Mouse (Mus musculus) limb, embryonic 15.5 days (tissue): ENCODE measurements around the gene Adgrg1. TPM values are rescaled to one million over a fixed set of nuclear protein-coding genes. Genes with fewer than 3 reads are reported as not detected.

ENCODE experiments used
- ATAC-seq: fragments of 200-750 bp; cut with Nextera tagmentation; 2 replicates; pipeline ENCODE4 v1.8.0; 2017; ENCODE audit warnings: low read depth, moderate TSS enrichment; ENCODE audit not compliant: insufficient number of reproducible peaks, low FRiP score, low TSS enrichment
- H3K27ac ChIP-seq: fragments of 300-500 bp; sonication (generic); 2 replicates; pipeline ENCODE4 v1.5.1; 2015; ENCODE audit warnings: moderate library complexity, mild to moderate bottlenecking, inconsistent platforms
- H3K27me3 ChIP-seq: fragments of 300-500 bp; sonication (generic); 2 replicates; pipeline ENCODE4 v1.6.1; 2015; ENCODE audit warnings: inconsistent platforms
- H3K36me3 ChIP-seq: fragments of 300-500 bp; sonication (generic); 2 replicates; pipeline ENCODE4 v1.6.1; 2015; ENCODE audit warnings: inconsistent platforms
- H3K4me1 ChIP-seq: fragments of 300-500 bp; sonication (generic); 2 replicates; pipeline ENCODE4 v1.6.1; 2015; ENCODE audit warnings: inconsistent platforms
- H3K4me2 ChIP-seq: fragments of 300-500 bp; sonication (generic); 2 replicates; pipeline ENCODE4 v1.6.1; 2015; ENCODE audit warnings: mild to moderate bottlenecking, inconsistent platforms
- H3K4me3 ChIP-seq: fragments of 300-500 bp; sonication (generic); 2 replicates; pipeline ENCODE4 v1.5.1; 2015; ENCODE audit warnings: mild to moderate bottlenecking, inconsistent platforms
- H3K9ac ChIP-seq: fragments of 300-500 bp; sonication (generic); 2 replicates; pipeline ENCODE4 v1.6.1; 2015; ENCODE audit warnings: inconsistent platforms
- H3K9me3 ChIP-seq: fragments of 300-500 bp; sonication (generic); 2 replicates; pipeline ENCODE4 v1.6.1; 2016; ENCODE audit warnings: inconsistent platforms
- WGBS: fragments of 180-500 bp; shearing (Covaris S2); methylation state at CpG from one replicate; pipeline ENCODE4 v1.1.7; 2015; 5-methylcytosine and 5-hydroxymethylcytosine counted together
- polyA plus RNA-seq: library from polyadenylated mRNA; unstranded; fragments of >200 nt; fragmentation: Nextera tagmentation; extraction: Ambion mirVana; gene quantifications from 2 replicates; pipeline ENCODE4 v1.2.1, GENCODE M21; 2015

Adgrg1 gene
- polyA plus RNA-seq, 1 experiment from 2014 or later, result 25.0 TPM

DNA sequence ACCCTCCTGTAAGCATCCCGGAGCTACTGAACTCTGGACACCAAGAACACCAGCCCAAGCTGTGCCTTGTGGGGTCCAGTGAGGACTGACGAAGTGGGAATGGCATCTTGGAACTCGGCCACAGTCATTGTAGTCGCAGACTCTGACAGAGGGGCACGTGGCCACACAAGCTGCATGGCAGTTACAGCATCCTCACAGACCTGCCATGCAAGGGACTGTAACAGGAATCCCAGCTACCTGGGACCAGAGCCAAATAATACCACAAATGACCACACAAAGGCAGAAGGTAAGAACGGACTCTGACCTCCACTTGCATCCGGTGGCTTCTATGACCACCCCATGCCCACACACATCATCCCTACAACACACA is 20.2 kb upstream of the Adgrg1 start:
- H3K36me3 ChIP-seq, result no peaks in the 10 kb centered on the region
- no peak for ATAC-seq
- no peak overlapping the region for H3K4me2 ChIP-seq
- H3K27ac ChIP-seq, result no peak overlapping the region
- 58% methylated on average over 7 of the region's 7 CpGs for WGBS
- H3K27me3 ChIP-seq, result no peaks in the 10 kb centered on the region
- H3K9ac ChIP-seq, result no peak overlapping the region
- H3K4me1 ChIP-seq, result peaks cover 4% of the 10 kb centered on the region; the same call in 1 of the 2 replicates
- no peak overlapping the region for H3K4me3 ChIP-seq
- H3K9me3 ChIP-seq, result no peaks in the 10 kb centered on the region

GRCm38 (mm10) chr8:94954921-94955758 is 19.4 kb upstream of the Adgrg1 start:
- Histone ChIP-seq H3K4me1 (peaks cover 4% of the 10 kb centered on the region; the same call in 1 of the 2 replicates), H3K9me3 (no peaks in the 10 kb centered on the region), H3K27me3 (no peaks in the 10 kb centered on the region), H3K4me2 (no peak overlapping the region), H3K9ac (no peak overlapping the region), H3K36me3 (no peaks in the 10 kb centered on the region), H3K4me3 (no peak overlapping the region), H3K27ac (no peak overlapping the region)
- WGBS, result 27% methylated on average over 9 of the region's 9 CpGs
- ATAC-seq, result no peak

- Histone ChIP-seq H3K4me2 (no peak overlapping the region), H3K36me3 (no peaks in the 10 kb centered on the region), H3K4me3 (no peak overlapping the region), H3K27ac (no peak overlapping the region), H3K9ac (no peak overlapping the region), H3K4me1 (peaks cover 4% of the 10 kb centered on the region; the same call in 1 of the 2 replicates), H3K9me3 (no peaks in the 10 kb centered on the region), H3K27me3 (no peaks in the 10 kb centered on the region)
- ATAC-seq, result no peak
- WGBS, result 76% methylated on average over 1 of the region's 1 CpGs
Observed at GRCm38 (mm10) chr8:94956078-94956574, 18.4 kb upstream of the Adgrg1 start.

DNA sequence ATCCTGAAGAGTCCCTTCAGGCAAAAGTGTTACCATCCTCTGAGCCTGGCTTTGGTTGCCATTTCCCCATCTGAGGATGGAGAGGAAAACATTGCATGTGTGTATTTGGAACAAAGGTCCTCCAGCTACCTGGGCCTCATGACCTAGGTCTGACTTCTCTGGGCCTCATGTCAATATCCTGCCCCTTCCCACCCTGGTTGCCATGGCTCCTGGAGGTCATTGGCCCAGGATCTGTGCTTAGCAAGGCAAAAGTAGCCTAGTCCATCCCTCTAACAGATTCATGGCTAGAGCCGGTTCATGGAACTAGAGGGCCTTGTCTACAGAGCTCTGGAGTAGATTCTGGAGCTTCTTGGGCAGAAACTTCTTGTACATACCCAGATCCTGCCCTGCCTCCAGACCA is 12.3 kb upstream of the Adgrg1 start:
- no peak for ATAC-seq
- 67% methylated on average over 1 of the region's 1 CpGs for WGBS

DNA sequence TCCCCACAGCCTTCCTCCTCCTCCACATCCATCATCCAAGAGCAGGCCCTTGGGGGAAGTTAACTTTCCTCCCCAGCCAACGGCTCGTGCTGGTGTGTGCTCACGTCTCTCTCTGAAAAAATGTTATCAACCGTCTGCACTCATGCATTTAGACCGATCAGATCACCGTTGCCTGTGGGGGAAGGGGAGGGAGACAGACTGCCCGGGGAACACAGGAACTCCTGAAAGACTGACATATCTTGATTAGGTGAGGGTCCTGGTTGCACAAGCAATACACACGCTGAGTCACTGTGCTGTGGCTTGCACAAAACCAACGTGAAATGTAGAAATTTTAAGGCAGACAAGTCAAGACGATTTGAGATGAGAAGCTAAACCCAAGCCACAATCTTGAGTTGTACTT is 9.7 kb upstream of the Adgrg1 start:
- no peaks in the 10 kb centered on the region for H3K36me3 ChIP-seq
- no peak overlapping the region for H3K4me2 ChIP-seq
- ATAC-seq, result no peak
- H3K27ac ChIP-seq, result no peak overlapping the region
- no peak overlapping the region for H3K4me3 ChIP-seq
- no peaks in the 10 kb centered on the region for H3K9me3 ChIP-seq
- no peak overlapping the region for H3K9ac ChIP-seq
- H3K4me1 ChIP-seq, result 0 out of 2 replicates have a peak, but pooled peaks cover 3% of the 10 kb centered on the region
- WGBS, result 52% methylated on average over 10 of the region's 10 CpGs
- H3K27me3 ChIP-seq, result no peaks in the 10 kb centered on the region

More for the DNA sequence above, 12.3 kb upstream of the Adgrg1 start:
- no peaks in the 10 kb centered on the region for H3K9me3 ChIP-seq
- H3K9ac ChIP-seq, result no peak overlapping the region
- no peaks in the 10 kb centered on the region for H3K36me3 ChIP-seq
- H3K4me2 ChIP-seq, result no peak overlapping the region
- H3K27ac ChIP-seq, result no peak overlapping the region
- H3K4me3 ChIP-seq, result no peak overlapping the region
- H3K27me3 ChIP-seq, result no peaks in the 10 kb centered on the region
- 0 out of 2 replicates have a peak, but pooled peaks cover 3% of the 10 kb centered on the region for H3K4me1 ChIP-seq

GRCm38 (mm10) chr8:94966578-94966977 is 8.0 kb upstream of the Adgrg1 start:
- H3K27me3 ChIP-seq, result no peaks in the 10 kb centered on the region
- no peaks in the 10 kb centered on the region for H3K36me3 ChIP-seq
- no peak for ATAC-seq
- no peak overlapping the region for H3K4me3 ChIP-seq
- H3K9me3 ChIP-seq, result no peaks in the 10 kb centered on the region
- WGBS, result 14% methylated on average over 7 of the region's 7 CpGs
- no peak overlapping the region for H3K27ac ChIP-seq
- H3K4me1 ChIP-seq, result 0 out of 2 replicates have a peak, but pooled peaks cover 3% of the 10 kb centered on the region
- no peak overlapping the region for H3K4me2 ChIP-seq
- no peak overlapping the region for H3K9ac ChIP-seq

DNA sequence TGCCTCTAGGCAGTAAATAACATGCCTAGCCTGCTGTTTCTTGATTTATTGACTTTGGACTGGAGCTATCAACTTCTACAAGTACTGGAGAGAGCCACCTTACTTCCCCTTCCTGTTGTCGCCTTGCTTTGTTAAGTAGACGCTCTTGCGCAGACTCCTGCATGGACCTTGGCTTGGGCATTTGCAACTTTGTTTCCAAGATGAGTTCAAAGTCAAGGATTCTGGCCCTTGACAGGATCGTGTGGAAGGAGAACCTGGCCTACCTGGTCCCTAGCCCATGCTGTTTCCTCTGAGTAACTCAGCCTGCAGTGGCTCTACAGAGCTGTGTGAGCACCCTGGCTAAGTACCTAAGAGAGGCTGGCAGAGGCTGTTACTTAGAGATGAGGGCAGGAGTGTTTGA is 7.5 kb upstream of the Adgrg1 start:
- Histone ChIP-seq H3K4me3 (no peak overlapping the region), H3K36me3 (no peaks in the 10 kb centered on the region), H3K9ac (no peak overlapping the region), H3K27ac (no peak overlapping the region), H3K4me2 (no peak overlapping the region), H3K9me3 (no peaks in the 10 kb centered on the region), H3K4me1 (no peaks in the 10 kb centered on the region), H3K27me3 (no peaks in the 10 kb centered on the region)
- 71% methylated on average over 4 of the region's 4 CpGs for WGBS
- ATAC-seq, result no peak

- Histone ChIP-seq H3K4me2 (no peak overlapping the region), H3K9ac (no peak overlapping the region), H3K27me3 (no peaks in the 10 kb centered on the region), H3K4me1 (no peaks in the 10 kb centered on the region), H3K36me3 (no peaks in the 10 kb centered on the region), H3K27ac (no peak overlapping the region), H3K4me3 (no peak overlapping the region), H3K9me3 (no peaks in the 10 kb centered on the region)
- ATAC-seq, result no peak
- WGBS, result 66% methylated on average over 3 of the region's 3 CpGs
Observed at GRCm38 (mm10) chr8:94967554-94967953, 7.0 kb upstream of the Adgrg1 start.

DNA sequence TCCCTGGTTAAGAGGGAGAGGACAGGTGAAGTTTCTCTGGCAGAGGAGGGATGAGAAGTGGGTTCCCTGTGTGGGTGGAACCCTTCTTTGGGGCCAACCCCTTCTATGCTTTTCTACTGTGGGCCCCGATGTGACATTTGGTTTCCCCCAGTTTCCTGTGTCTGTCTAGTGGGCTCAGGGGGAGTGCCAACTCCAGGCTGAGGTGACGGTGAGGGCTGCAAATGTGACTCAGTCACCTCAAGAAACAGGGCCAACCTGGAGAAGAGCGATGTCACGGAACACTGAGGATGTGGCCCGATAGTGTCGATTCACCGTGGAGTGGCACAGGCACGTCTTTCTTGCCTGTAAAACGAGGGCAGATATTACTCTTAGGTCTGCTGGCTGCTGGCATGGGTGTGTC is 1.3 kb upstream of the Adgrg1 start:
- Histone ChIP-seq H3K36me3 (no peaks in the 10 kb centered on the region), H3K27me3 (0 out of 2 replicates have a peak, but pooled peaks cover 3% of the 10 kb centered on the region), H3K9ac (no peak overlapping the region), H3K4me2 (no peak overlapping the region), H3K27ac (no peak overlapping the region), H3K4me3 (no peak overlapping the region), H3K4me1 (peaks cover 21% of the 10 kb centered on the region), H3K9me3 (no peaks in the 10 kb centered on the region)
- WGBS, result 80% methylated on average over 9 of the region's 9 CpGs
- ATAC-seq, result no peak

GRCm38 (mm10) chr8:94973786-94974185 is 765 bp upstream of the Adgrg1 start:
- WGBS, result 83% methylated on average over 9 of the region's 9 CpGs
- no peak overlapping the region for H3K9ac ChIP-seq
- peaks cover 22% of the 10 kb centered on the region for H3K4me1 ChIP-seq
- H3K9me3 ChIP-seq, result no peaks in the 10 kb centered on the region
- no peak overlapping the region for H3K4me2 ChIP-seq
- no peaks in the 10 kb centered on the region for H3K36me3 ChIP-seq
- no peak overlapping the region for H3K27ac ChIP-seq
- H3K27me3 ChIP-seq, result 0 out of 2 replicates have a peak, but pooled peaks cover 4% of the 10 kb centered on the region
- ATAC-seq, result no peak
- H3K4me3 ChIP-seq, result no peak overlapping the region

- Histone ChIP-seq H3K4me1 (peaks cover 22% of the 10 kb centered on the region), H3K27me3 (0 out of 2 replicates have a peak, but pooled peaks cover 4% of the 10 kb centered on the region), H3K4me3 (peak overlapping the region; percentile 36), H3K27ac (peak overlapping the region; percentile 84), H3K36me3 (no peaks in the 10 kb centered on the region), H3K9me3 (no peaks in the 10 kb centered on the region), H3K9ac (peak overlapping the region; percentile 21; the same call in 1 of the 2 replicates), H3K4me2 (peak overlapping the region; percentile 37)
- ATAC-seq, result no peak
- WGBS, result 12% methylated on average over 17 of the region's 17 CpGs
Observed at GRCm38 (mm10) chr8:94976651-94977417, 2.3 kb downstream of the Adgrg1 start.

DNA sequence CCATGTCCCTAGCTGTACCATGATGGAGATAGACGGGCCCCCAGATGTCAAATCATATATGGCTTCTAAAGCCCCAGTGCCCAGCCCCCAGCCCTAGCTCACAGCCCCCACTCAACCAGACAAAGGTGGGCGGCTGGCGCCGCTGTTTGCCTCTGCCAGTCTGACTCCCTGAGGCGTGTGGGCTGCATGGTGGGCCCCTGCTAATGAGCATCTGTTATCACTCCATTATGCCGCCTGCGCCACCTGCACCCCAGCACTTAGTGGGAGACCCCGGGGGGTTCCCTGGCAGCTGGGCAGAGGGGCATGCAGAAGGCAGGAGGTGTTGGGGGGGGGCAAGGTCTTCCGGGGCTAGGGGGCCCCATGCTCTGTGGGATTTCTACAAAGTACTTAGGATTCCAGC is 3.6 kb downstream of the Adgrg1 start:
- Histone ChIP-seq H3K4me1 (peaks cover 27% of the 10 kb centered on the region), H3K27ac (0 out of 2 replicates have a peak overlapping the region, but pooled peaks have one; percentile 33), H3K9ac (no peak overlapping the region), H3K27me3 (0 out of 2 replicates have a peak, but pooled peaks cover 4% of the 10 kb centered on the region), H3K4me3 (peak overlapping the region; percentile 36), H3K4me2 (peak overlapping the region; percentile 37), H3K9me3 (no peaks in the 10 kb centered on the region), H3K36me3 (no peaks in the 10 kb centered on the region)
- ATAC-seq, result no peak
- WGBS, result 29% methylated on average over 9 of the region's 9 CpGs
